Mouse (Mus musculus) CH12.LX (cell line): ENCODE results near the gene U2af1l4.

ENCODE experiments used
- IRF4 ChIP-seq: IDR thresholded peaks from 2 replicates; pipeline ENCODE4 v1.6.1; 2014; ENCODE audit warnings: low read depth, mild to moderate bottlenecking, inconsistent platforms, low read length, improper control_type of control experiment
- JUND ChIP-seq: conservative IDR thresholded peaks from 2 replicates; pipeline ENCODE4 v1.6.1; 2011; ENCODE audit warnings: low read depth, low read length, improper control_type of control experiment
- SIN3A ChIP-seq: IDR thresholded peaks from 2 replicates; pipeline ENCODE4 v1.6.1; 2012; ENCODE audit warnings: low read length, improper control_type of control experiment, inconsistent platforms

- TF ChIP-seq IRF4 (no peak; the same call in none of the 2 replicates), SIN3A (peak; percentile 36; the same call in 1 of the 2 replicates), JUND (no peak)
These were observed 26.6 kb downstream of the U2af1l4 start for GRCm38 (mm10) chr7:30589435-30590301.
